Mouse (Mus musculus) T-helper 2 cell (primary cell): ENCODE data around the gene Gpc6.

Experiments used
- in situ Hi-C: fragments of 300-600 bp; cut with MboI, MseI; formaldehyde crosslinking; loops from one replicate; pipeline ENCODE4 v1.15.1; 2025; ENCODE audit warnings: high pct_unique_total_duplicates

The Gpc6 gene

GRCm38 (mm10) chr14:117599758-117600157 lies 674.6 kb downstream of the Gpc6 start:
- in situ Hi-C loops, result no loop called here

GRCm38 (mm10) chr14:117603837-117604236 lies 678.7 kb downstream of the Gpc6 start:
- in situ Hi-C loops, result no loop called here

DNA sequence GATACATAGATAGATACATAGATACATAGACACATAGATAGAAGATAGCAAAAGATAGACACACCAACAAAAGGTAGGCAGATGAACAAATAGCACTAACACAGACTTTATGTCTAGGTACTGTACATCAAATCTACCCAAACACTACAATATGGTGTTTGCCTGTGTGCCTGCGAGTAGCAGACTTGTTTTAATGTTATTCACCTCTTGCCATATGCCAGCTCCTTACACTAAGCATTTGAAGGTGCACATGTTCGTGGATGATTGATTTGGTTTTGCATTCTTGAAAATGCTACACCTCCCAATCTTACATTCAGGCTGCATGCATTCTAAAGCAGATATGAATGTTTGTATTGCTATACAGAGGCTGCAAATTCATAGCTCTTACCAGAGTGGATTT lies 680.6 kb downstream of the Gpc6 start:
- in situ Hi-C loops, result no loop called here

DNA sequence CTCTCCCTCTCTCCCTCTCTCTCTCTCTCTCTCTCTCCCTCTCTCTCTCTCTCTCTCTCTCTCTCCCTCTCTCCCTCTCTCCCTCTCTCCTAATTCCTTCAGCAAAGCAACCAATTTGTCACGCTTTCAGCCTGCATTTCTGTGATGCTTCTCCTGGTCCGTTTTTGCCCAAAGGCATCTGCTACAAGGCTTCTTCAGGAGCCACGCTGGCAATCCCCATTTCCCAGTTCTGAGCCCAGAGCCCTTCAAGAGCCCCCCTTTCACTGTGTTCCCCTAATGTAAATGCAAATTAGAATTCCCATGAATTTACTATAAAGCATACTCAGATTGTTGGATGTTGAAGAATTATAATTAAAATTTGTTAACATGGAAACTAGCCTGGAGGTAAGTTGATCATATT lies 686.0 kb downstream of the Gpc6 start:
- in situ Hi-C loops, result no loop called here

DNA sequence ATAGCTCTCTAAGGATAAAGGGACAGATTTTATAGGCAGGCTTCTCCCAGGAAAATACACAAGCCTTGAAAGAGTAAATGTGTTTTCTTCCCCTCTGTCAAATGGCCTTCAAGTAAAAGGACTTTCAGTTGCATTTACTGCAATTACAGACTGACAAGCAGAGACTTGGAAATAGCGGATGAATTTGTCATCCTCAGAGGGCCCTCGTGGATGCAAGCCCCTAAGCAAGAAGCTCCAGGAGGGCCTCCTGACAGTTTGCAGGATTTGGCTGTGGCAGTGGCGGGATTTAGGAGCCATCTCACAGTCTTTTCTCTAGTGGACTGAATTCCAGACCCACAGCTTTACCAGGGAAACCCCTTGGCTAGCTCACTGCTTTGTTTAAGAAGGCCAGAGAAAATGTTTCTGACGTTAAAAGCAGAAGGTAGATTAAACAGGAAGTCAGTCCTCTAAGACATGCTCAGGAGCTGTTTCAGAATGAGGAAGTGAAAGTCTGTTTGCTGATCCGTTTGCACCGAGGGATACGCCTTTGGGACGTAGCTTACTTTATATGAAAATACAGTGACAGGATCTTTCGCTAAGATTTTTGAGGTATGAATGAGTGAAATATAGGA lies 700.1 kb downstream of the Gpc6 start:
- in situ Hi-C loops, result no loop called here

DNA sequence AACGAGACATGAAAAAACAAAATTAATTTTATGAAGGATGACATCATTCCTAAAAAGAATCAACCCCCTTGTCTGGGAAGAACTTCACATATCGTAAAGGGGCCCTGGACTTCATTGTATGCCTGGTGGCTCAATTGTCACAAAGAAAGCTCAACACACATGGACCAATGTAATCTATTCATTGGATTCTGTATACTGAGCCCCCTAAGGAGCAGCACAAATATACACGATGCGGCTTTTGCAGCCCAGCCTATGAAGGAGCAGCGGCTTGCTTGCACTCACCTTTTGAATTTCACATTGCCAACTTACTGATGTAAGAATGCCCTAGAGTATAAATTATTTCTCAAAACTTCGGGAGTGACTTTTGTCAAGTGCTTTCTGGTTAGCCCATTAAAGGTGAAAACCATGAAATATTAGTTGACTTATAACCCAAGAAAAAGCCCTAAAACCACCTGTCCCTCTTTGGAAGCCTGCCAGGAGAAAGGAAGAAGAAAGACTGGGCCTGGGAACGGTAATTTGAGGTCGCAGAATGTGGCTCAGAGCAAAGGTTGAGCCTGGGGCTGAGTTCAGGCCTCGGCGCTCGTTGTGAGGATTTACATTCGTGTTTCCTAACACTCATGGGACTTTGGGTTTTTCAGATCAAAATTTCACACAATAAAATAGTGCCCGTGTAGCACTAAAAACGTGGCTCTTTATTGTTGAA lies 709.3 kb downstream of the Gpc6 start:
- in situ Hi-C loops, result no loop called here

DNA sequence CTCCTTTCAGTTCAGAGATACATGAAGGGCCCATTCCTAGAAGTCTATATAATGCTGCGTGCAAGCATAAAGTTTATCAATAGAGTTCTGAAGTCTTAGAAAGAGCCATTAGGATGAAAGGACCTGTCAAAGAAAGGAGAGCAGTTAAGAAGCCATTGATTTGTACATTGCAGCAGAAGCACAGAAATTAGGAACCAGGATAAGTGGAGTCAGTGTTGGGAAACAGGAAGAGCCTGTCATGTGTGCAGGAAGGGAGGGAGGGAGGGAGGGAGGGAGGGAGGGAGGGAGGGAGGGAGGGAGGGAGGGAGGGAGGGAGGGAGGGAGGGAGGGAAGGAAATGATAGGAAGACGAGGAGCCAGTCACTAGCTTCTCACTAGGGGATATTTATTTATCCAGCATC lies 716.7 kb downstream of the Gpc6 start:
- in situ Hi-C loops, result no loop called here

DNA sequence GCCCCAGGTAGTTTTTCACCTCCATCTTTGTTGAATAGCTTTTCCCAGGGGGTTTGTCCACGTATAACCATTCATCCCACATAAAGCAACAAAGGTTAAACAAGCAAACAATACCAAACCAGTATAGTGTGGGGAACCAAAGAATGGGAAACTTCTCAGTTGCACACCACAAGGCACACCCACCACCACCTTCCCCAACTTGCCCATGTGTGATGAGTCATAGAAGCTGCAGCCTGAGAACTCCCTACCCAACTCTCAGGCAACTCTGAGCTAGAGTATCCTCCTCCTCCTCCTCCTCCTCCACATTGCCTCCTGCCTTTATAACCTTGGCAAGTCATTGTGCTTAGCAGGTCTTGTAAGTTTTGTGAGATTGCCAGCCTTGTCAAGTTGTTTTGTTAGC lies 718.0 kb downstream of the Gpc6 start:
- in situ Hi-C loops, result no loop called here

GRCm38 (mm10) chr14:117648199-117648960 lies 723.3 kb downstream of the Gpc6 start:
- in situ Hi-C loops, result no loop called here

- in situ Hi-C loops, result no loop called here
Observed at GRCm38 (mm10) chr14:117650141-117650540, 725.0 kb downstream of the Gpc6 start.

GRCm38 (mm10) chr14:117651271-117651670 lies 726.2 kb downstream of the Gpc6 start:
- in situ Hi-C loops, result no loop called here

DNA sequence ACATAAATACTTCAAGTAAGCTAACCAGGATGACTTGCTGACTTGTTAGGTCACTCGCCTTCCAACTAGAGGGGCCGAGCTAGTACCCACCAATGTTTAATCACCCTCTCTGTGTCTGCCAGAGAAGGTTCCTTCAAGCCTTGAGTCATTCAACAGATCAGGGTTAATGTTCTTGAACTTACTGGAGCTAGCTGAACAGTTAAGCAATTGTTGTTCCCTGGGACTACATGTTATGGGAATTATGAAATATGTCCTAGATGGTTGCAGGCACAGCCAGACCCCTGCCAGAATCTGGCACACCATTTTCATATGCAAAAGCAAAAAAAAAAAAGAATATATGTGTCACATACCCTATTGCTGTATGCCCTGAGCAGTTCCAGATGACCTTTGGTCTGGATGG lies 726.8 kb downstream of the Gpc6 start:
- in situ Hi-C loops, result no loop called here

- in situ Hi-C loops, result no loop called here
Observed at GRCm38 (mm10) chr14:117655382-117655781, 730.3 kb downstream of the Gpc6 start.

DNA sequence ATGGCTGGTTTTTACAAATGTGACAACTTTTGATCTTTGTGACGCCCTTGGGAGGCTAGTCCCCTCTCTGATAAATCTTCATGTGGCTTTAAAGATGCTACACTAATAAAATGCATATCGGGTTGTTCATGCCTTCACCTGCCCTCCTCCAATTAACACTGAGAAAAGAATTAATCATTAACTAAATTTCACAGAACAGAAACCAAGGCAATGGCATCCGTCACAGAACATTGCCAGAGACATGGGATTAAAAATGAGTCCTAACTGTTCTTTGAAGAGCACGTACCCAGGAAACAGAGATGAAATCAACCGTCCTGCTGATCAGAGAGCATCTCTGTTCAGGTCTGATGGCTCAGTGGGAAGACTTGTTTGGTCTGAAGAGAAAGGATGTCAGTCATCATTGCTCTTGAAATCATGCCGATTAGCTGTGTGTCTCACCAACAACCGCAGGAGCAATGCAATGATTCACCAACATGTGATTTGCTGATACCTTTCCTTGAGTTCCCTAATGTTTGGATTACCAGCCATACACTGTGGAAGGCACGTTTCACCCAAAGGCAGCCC lies 734.2 kb downstream of the Gpc6 start:
- in situ Hi-C loops, result no loop called here

DNA sequence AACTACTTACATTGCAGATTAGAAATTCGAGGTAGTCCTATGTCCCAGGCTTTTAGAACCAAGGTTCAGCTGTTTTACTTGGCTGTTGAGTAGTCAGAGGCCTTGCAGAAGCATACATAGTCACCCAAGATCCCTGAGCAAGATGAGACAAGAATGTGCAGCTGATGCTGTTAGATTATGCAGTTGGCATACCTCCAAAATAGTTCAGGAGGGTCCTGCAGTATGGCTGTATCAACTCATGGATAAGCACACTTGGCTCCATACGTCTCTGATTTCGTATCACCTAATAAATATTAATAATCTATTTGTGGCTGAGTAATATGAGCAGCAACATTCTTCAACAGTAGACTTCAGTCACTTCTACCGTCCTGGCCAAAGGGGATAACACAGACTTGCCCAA lies 737.1 kb downstream of the Gpc6 start:
- in situ Hi-C loops, result no loop called here

DNA sequence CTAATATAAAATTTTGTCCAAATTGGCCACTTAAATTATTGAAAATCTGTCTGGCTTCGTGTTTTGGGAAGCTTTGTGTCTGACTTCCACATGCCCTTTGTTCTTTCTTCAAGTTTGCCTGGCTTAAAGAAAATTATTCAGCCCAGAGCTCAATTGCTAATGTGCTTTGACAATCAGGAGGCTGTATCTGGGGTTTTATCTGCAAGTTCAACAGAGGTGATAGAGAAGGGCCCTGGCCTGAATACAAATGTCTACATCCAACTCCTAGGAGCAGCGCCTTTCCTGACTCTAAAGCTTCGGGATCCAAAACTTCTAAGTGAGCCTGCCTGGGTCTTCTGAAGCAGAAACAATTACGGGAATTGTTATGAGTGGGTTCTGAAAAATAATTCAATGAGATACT lies 739.7 kb downstream of the Gpc6 start:
- in situ Hi-C loops, result no loop called here

DNA sequence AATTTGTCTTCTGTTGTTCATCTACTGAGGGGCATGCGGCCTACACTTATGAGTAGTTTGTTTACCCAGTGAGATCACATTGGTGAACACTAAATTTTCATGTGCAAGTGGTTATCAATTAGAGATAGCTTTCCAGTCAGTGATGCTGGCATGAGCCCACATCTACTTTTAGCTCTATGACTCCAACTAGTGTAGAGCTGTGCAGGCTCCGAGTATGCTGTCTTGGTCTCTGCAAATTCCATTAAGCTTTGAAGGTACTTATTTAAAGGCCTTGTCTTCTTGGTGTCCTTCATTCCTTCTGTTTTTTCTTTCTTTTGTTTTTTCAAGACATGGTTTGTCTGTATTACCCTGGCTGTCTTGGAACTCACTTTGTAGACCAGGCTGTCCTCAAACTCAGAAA lies 741.0 kb downstream of the Gpc6 start:
- in situ Hi-C loops, result no loop called here

- in situ Hi-C loops, result no loop called here
Observed at GRCm38 (mm10) chr14:117673541-117673940, 748.4 kb downstream of the Gpc6 start.

- in situ Hi-C loops, result no loop called here
Observed at GRCm38 (mm10) chr14:117674482-117674881, 749.4 kb downstream of the Gpc6 start.

- in situ Hi-C loops, result no loop called here
Observed at GRCm38 (mm10) chr14:117679926-117680325, 754.8 kb downstream of the Gpc6 start.

GRCm38 (mm10) chr14:117681321-117681921 lies 756.3 kb downstream of the Gpc6 start:
- in situ Hi-C loops, result no loop called here

GRCm38 (mm10) chr14:117683149-117683548 lies 758.0 kb downstream of the Gpc6 start:
- in situ Hi-C loops, result no loop called here
